Mouse (Mus musculus) lung, postnatal 0 days (tissue): ENCODE data around the gene Riox1.
A peak's percentile ranks its signal among the peaks of the same experiment; 100 is the strongest.

ENCODE experiments used
- CTCF ChIP-seq: IDR thresholded peaks from 2 replicates; pipeline ENCODE4 v1.5.1; 2016; ENCODE audit warnings: antibody characterized with exemption, mild to moderate bottlenecking
- EP300 ChIP-seq: IDR thresholded peaks from 2 replicates; pipeline ENCODE4 v1.6.1; 2016; ENCODE audit warnings: antibody characterized with exemption, mild to moderate bottlenecking, control low read depth

DNA sequence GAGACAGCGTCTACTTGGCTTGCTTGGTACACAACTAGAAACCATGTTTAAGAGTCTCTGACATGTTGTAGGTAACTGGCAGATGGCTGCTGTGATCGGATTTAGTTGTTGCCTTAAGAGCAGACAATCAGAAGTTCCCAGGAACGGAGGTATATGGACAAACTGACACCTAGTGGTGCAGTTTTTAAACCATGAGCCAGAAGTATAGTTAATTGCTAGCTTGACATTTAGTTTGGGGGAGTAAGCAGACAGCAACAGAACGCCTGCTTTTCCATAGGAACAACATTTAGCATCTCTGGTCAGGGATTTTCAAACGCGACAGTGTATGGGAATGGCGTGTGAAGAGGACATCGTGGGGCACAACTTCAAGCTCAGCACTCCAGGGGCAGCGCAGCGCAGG, 12.8 kb upstream of the Riox1 start:
- TF ChIP-seq CTCF (peak; percentile 59), EP300 (no peak)
